Mouse (Mus musculus): ENCODE measurements around the gene Mcur1. TPM values are rescaled to one million over a fixed set of nuclear protein-coding genes. Genes with fewer than 3 reads are reported as not detected.

The Mcur1 gene
- polyA plus RNA-seq, 1 experiment, result 40.0 TPM

GRCm38 (mm10) chr13:43586966-43587365 lies 27.0 kb upstream of the Mcur1 start:
- Histone ChIP-seq H3K4me1 (ENCODE audit: control insufficient read depth, insufficient read depth, low read length) (no peaks in the 10 kb centered on the region), H3K4me3 (ENCODE audit: insufficient read depth, low read length) (no peak overlapping the region), H3K27ac (ENCODE audit: insufficient read depth, low read depth, low read length) (no peak overlapping the region)
- no peak for TF ChIP-seq CTCF (IDR thresholded peaks at IDR 0.05; ENCODE audit: low read depth, low read length)
- TF ChIP-seq POLR2A (IDR thresholded peaks at IDR 0.05; ENCODE audit: borderline replicate concordance, low read depth, low read length), result no peak

DNA sequence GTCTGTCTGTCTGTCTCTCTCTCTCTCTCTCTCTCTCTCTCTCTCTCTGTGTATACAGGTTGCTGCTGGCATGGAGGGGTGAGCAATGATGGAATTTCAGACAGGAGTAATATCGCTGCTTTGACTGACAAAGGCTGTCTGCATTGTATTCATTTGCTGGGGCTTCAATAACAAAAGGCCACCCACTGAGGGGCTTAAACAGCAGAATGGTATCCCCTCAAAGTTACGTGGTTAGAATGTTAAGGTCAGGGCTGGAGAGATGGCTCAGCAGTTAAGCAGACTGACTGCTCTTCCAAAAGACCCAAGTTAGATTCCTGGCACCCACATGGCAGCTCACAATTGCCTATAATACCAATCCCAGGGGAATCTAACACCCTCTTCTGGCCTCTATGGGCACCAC lies 25.3 kb upstream of the Mcur1 start:
- H3K4me3 ChIP-seq (ENCODE audit: insufficient read depth, low read length), result no peak overlapping the region
- no peak for TF ChIP-seq POLR2A (IDR thresholded peaks at IDR 0.05; ENCODE audit: borderline replicate concordance, low read depth, low read length)
- TF ChIP-seq CTCF (IDR thresholded peaks at IDR 0.05; ENCODE audit: low read depth, low read length), result no peak
- no peak overlapping the region for H3K27ac ChIP-seq (ENCODE audit: insufficient read depth, low read depth, low read length)
- H3K4me1 ChIP-seq (ENCODE audit: control insufficient read depth, insufficient read depth, low read length), result no peaks in the 10 kb centered on the region

- Histone ChIP-seq H3K4me1 (ENCODE audit: control insufficient read depth, insufficient read depth, low read length) (no peaks in the 10 kb centered on the region), H3K27ac (ENCODE audit: insufficient read depth, low read depth, low read length) (no peak overlapping the region), H3K4me3 (ENCODE audit: insufficient read depth, low read length) (no peak overlapping the region)
- TF ChIP-seq CTCF (IDR thresholded peaks at IDR 0.05; ENCODE audit: low read depth, low read length) (no peak), POLR2A (IDR thresholded peaks at IDR 0.05; ENCODE audit: borderline replicate concordance, low read depth, low read length) (no peak)
These were observed 23.5 kb upstream of the Mcur1 start for GRCm38 (mm10) chr13:43583504-43583903.

GRCm38 (mm10) chr13:43582961-43583360 lies 23.0 kb upstream of the Mcur1 start:
- Histone ChIP-seq H3K4me3 (ENCODE audit: insufficient read depth, low read length) (no peak overlapping the region), H3K4me1 (ENCODE audit: control insufficient read depth, insufficient read depth, low read length) (no peaks in the 10 kb centered on the region), H3K27ac (ENCODE audit: insufficient read depth, low read depth, low read length) (no peak overlapping the region)
- TF ChIP-seq CTCF (IDR thresholded peaks at IDR 0.05; ENCODE audit: low read depth, low read length), result no peak

GRCm38 (mm10) chr13:43580661-43581060 lies 20.7 kb upstream of the Mcur1 start:
- TF ChIP-seq CTCF (IDR thresholded peaks at IDR 0.05; ENCODE audit: low read depth, low read length) (no peak), POLR2A (IDR thresholded peaks at IDR 0.05; ENCODE audit: borderline replicate concordance, low read depth, low read length) (no peak)
- Histone ChIP-seq H3K27ac (ENCODE audit: insufficient read depth, low read depth, low read length) (no peak overlapping the region), H3K4me3 (ENCODE audit: insufficient read depth, low read length) (no peak overlapping the region), H3K4me1 (ENCODE audit: control insufficient read depth, insufficient read depth, low read length) (no peaks in the 10 kb centered on the region)

DNA sequence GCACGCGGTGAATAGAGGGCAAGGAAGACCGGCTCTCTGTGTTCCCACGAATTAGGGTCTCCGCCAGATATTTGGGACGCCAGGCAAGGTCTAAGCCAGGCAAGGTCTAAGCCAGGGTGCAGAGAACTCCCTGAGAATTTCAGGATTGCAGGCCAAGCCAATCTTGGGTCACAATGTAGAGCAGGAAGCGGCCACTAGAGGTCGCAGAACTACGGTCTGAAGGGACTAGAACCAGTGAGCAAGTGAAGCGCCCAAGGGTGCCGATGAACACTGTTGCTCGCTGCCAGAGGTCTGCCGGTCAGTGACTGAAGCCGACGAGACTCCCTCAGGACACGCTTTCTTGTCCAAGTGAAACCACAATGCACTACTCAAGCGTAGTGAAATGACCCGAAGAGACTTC lies 19.7 kb upstream of the Mcur1 start:
- TF ChIP-seq CTCF (IDR thresholded peaks at IDR 0.05; ENCODE audit: low read depth, low read length) (peak; percentile 64), POLR2A (IDR thresholded peaks at IDR 0.05; ENCODE audit: borderline replicate concordance, low read depth, low read length) (no peak)
- Histone ChIP-seq H3K27ac (ENCODE audit: insufficient read depth, low read depth, low read length) (no peak overlapping the region), H3K4me3 (ENCODE audit: insufficient read depth, low read length) (no peak overlapping the region), H3K4me1 (ENCODE audit: control insufficient read depth, insufficient read depth, low read length) (no peaks in the 10 kb centered on the region)

DNA sequence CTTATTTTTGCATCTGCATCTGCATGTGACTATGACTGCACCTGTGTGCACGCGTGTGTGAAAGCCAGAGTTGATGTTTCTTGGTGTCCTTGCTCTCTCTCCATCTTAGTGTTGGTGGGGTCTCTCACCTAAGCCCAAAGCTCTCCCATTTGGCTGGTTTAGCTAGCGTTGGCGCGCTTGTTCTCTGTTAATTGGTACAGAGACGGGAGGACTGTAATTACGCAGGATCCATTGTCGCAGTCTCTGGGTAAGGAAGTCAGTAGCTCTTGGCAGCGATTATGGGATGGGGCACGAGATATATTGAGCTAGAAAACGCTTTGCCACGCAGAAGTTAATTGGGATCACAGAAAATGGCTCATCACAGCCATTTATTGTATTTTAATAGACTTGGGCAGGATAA lies 17.8 kb upstream of the Mcur1 start:
- H3K4me1 ChIP-seq (ENCODE audit: control insufficient read depth, insufficient read depth, low read length), result no peaks in the 10 kb centered on the region
- H3K27ac ChIP-seq (ENCODE audit: insufficient read depth, low read depth, low read length), result no peak overlapping the region
- H3K4me3 ChIP-seq (ENCODE audit: insufficient read depth, low read length), result no peak overlapping the region
- TF ChIP-seq POLR2A (IDR thresholded peaks at IDR 0.05; ENCODE audit: borderline replicate concordance, low read depth, low read length), result no peak
- no peak for TF ChIP-seq CTCF (IDR thresholded peaks at IDR 0.05; ENCODE audit: low read depth, low read length)

GRCm38 (mm10) chr13:43577254-43577653 lies 17.3 kb upstream of the Mcur1 start:
- no peaks in the 10 kb centered on the region for H3K4me1 ChIP-seq (ENCODE audit: control insufficient read depth, insufficient read depth, low read length)
- H3K4me3 ChIP-seq (ENCODE audit: insufficient read depth, low read length), result no peak overlapping the region
- no peak overlapping the region for H3K27ac ChIP-seq (ENCODE audit: insufficient read depth, low read depth, low read length)
- TF ChIP-seq CTCF (IDR thresholded peaks at IDR 0.05; ENCODE audit: low read depth, low read length) (peak; percentile 24; the same call in 1 of the 2 replicates), POLR2A (IDR thresholded peaks at IDR 0.05; ENCODE audit: borderline replicate concordance, low read depth, low read length) (no peak)

- no peaks in the 10 kb centered on the region for H3K4me1 ChIP-seq (ENCODE audit: control insufficient read depth, insufficient read depth, low read length)
- H3K4me3 ChIP-seq (ENCODE audit: insufficient read depth, low read length), result no peak overlapping the region
- H3K27ac ChIP-seq (ENCODE audit: insufficient read depth, low read depth, low read length), result no peak overlapping the region
- TF ChIP-seq CTCF (IDR thresholded peaks at IDR 0.05; ENCODE audit: low read depth, low read length) (no peak), POLR2A (IDR thresholded peaks at IDR 0.05; ENCODE audit: borderline replicate concordance, low read depth, low read length) (no peak)
These were observed 15.4 kb upstream of the Mcur1 start for GRCm38 (mm10) chr13:43575431-43575830.

- no peak for TF ChIP-seq CTCF (IDR thresholded peaks at IDR 0.05; ENCODE audit: low read depth, low read length)
- no peak for TF ChIP-seq POLR2A (IDR thresholded peaks at IDR 0.05; ENCODE audit: borderline replicate concordance, low read depth, low read length)
- H3K4me3 ChIP-seq (ENCODE audit: insufficient read depth, low read length), result no peak overlapping the region
- H3K4me1 ChIP-seq (ENCODE audit: control insufficient read depth, insufficient read depth, low read length), result no peaks in the 10 kb centered on the region
- no peak overlapping the region for H3K27ac ChIP-seq (ENCODE audit: insufficient read depth, low read depth, low read length)
These were observed 14.0 kb upstream of the Mcur1 start for GRCm38 (mm10) chr13:43573979-43574378.
